Comparison of ENCODE assay signal across 9 mouse cellular contexts in genomic region chr10:76257719-76258390, GRCm38 (mm10). TPM values are rescaled to one million over a fixed set of nuclear protein-coding genes. Genes with fewer than 3 reads are reported as not detected.
DNase-seq lines count a peak whose midpoint lies in the region; ATAC-seq and TF ChIP-seq lines count a peak whose summit lies in the region.
"Had no signal": no experiment of that assay in that cellular context is flagged by ENCODE, and none has a peak within 500 bp of the region (broad histone marks: within the 10 kb centered on the region; RNA-seq: fewer than 3 reads in every experiment).

No protein-coding gene starts in this region.

- 83% methylated on average over 12 of the region's 12 CpGs for WGBS in neural tube, embryonic 15.5 days
- whole genome bisulfite sequencing in forebrain, embryonic 12.5 days = 91% methylated on average over 12 of the region's 12 CpGs

- TF ChIP-seq POLR2A in cortical plate, adult 2 months (IDR thresholded peaks at IDR 0.05; ENCODE audit: extremely low read depth, insufficient read depth, low read length) = no peak

- H3K36me3 ChIP-seq in neural tube, embryonic 15.5 days = peaks cover 3% of the 10 kb centered on the region; the same call in 1 of the 2 replicates
- H3K36me3 ChIP-seq in forebrain, embryonic 12.5 days (replicated peaks) = no peaks in the 10 kb centered on the region; the same call in 1 of the 2 replicates

- H3K9me3 ChIP-seq in neural tube, embryonic 15.5 days (replicated peaks) = no peaks in the 10 kb centered on the region
- H3K9me3 ChIP-seq in forebrain, embryonic 12.5 days = no peaks in the 10 kb centered on the region

- no peaks in the 10 kb centered on the region for H3K27me3 ChIP-seq in neural tube, embryonic 15.5 days (replicated peaks)
- no peaks in the 10 kb centered on the region for H3K27me3 ChIP-seq in forebrain, embryonic 12.5 days
- H3K27me3 ChIP-seq: Patski had no signal

- no peak overlapping the region for H3K4me2 ChIP-seq in neural tube, embryonic 15.5 days
- H3K4me2 ChIP-seq in forebrain, embryonic 12.5 days = no peak overlapping the region

- H3K9ac ChIP-seq in neural tube, embryonic 15.5 days (replicated peaks) = no peak overlapping the region
- no peak overlapping the region for H3K9ac ChIP-seq in forebrain, embryonic 12.5 days

- no peak overlapping the region for H3K4me3 ChIP-seq in left cerebral cortex, adult 2 months
- H3K4me3 ChIP-seq in cortical plate, adult 2 months (ENCODE audit: insufficient read depth, low read length) = no peak overlapping the region
- no peak overlapping the region for H3K4me3 ChIP-seq in neural tube, embryonic 15.5 days (replicated peaks)
- H3K4me3 ChIP-seq in forebrain, embryonic 12.5 days (replicated peaks) = no peak overlapping the region

- no peak for DNase-seq in left cerebral cortex, adult 2 months (ENCODE audit: extremely low spot score in 1 of 2, low spot score in 2 of 2)
- DNase-seq in left cerebral cortex, adult 18-20 months (ENCODE audit: low spot score in 2 of 2) = no peak
- DNase-seq in heart, postnatal 36 days = peak; percentile 68 to 76
- DNase-seq in left cerebral cortex, postnatal 14 days (ENCODE audit: low spot score in 2 of 2) = no peak

- peak overlapping the region; percentile 40; the same call in 1 of the 2 replicates for H3K27ac ChIP-seq in left cerebral cortex, adult 2 months
- peak overlapping the region; percentile 24; the same call in 1 of the 2 replicates for H3K27ac ChIP-seq in cortical plate, adult 2 months (ENCODE audit: insufficient read depth, low read length)
- H3K27ac ChIP-seq in neural tube, embryonic 15.5 days (replicated peaks) = no peak overlapping the region
- H3K27ac ChIP-seq in forebrain, embryonic 12.5 days = no peak overlapping the region

- no peak for TF ChIP-seq CTCF in left cerebral cortex, adult 2 months (IDR thresholded peaks at IDR 0.05)
- TF ChIP-seq CTCF in cortical plate, adult 2 months (IDR thresholded peaks at IDR 0.05; ENCODE audit: extremely low read depth, insufficient read depth, low read length) = no peak

- intact Hi-C loops in left cerebral cortex, adult 2 months (cut with DNase I) = no loop called here
- intact Hi-C loops in heart, postnatal 36 days (cut with DNase I) = no loop called here
- intact Hi-C loops in left cerebral cortex, postnatal 14 days (cut with DNase I) = no loop called here

- ATAC-seq in megakaryocyte progenitor cell, adult 5-6 weeks (replicated peaks; ENCODE audit: poor library complexity) = peak; percentile 91
- ATAC-seq in neural tube, embryonic 15.5 days (ENCODE audit: low FRiP score) = no peak
- no peak for ATAC-seq in forebrain, embryonic 12.5 days (ENCODE audit: low FRiP score)
- ATAC-seq: Patski had no signal

- H3K4me1 ChIP-seq in cortical plate, adult 2 months (ENCODE audit: control insufficient read depth, insufficient read depth, low read length) = peaks cover 9% of the 10 kb centered on the region
- H3K4me1 ChIP-seq in neural tube, embryonic 15.5 days = peaks cover 13% of the 10 kb centered on the region
- H3K4me1 ChIP-seq in forebrain, embryonic 12.5 days = no peaks in the 10 kb centered on the region

RNA-seq across cellular contexts. Expression of gene S100b, which starts 4.2 kb away (rescaled TPM):
- total RNA-seq in left cerebral cortex, adult 2 months (2021) = 100 to 1,000 TPM; 138 to 156 TPM
- 100 to 1,000 TPM; 157 to 173 TPM for total RNA-seq in left cerebral cortex, adult 18-20 months (2021)
- polyA plus RNA-seq in cortical plate, adult 2 months (2012; rRNA removed) = 238 and 260 TPM in 2 replicates
- total RNA-seq in heart, postnatal 36 days (2021) = 1 to 10 TPM; 1.4 to 1.6 TPM
- total RNA-seq in megakaryocyte progenitor cell, adult 5-6 weeks (2015) = not detected in 2 replicates
- total RNA-seq in megakaryocyte progenitor cell, adult 5-6 weeks (2017) = not detected in 2 replicates
- total RNA-seq in left cerebral cortex, postnatal 14 days (2021) = 10 to 100 TPM; 86.5 to 89.4 TPM
- polyA plus RNA-seq in neural tube, embryonic 15.5 days (2015; fragmentation: Nextera tagmentation; extraction: Ambion mirVana) = 5.4 and 7.4 TPM in 2 replicates
- 0.53 and 0.59 TPM in 2 replicates for polyA plus RNA-seq in forebrain, embryonic 12.5 days (2016; fragmentation: Nextera tagmentation; extraction: Ambion mirVana)

RNA-seq across cellular contexts. Expression of gene Prmt2, which starts 20.2 kb away (rescaled TPM):
- 10 to 100 TPM; 58.4 to 63.9 TPM for total RNA-seq in left cerebral cortex, adult 2 months (2021)
- total RNA-seq in left cerebral cortex, adult 18-20 months (2021) = 10 to 100 TPM; 62.1 to 70.2 TPM
- 79.9 and 81.2 TPM in 2 replicates for polyA plus RNA-seq in cortical plate, adult 2 months (2012; rRNA removed)
- 10 to 100 TPM; 10.9 to 12.3 TPM for total RNA-seq in heart, postnatal 36 days (2021)
- 0.62 and 1.2 TPM in 2 replicates for total RNA-seq in megakaryocyte progenitor cell, adult 5-6 weeks (2015)
- 2.0 and 2.4 TPM in 2 replicates for total RNA-seq in megakaryocyte progenitor cell, adult 5-6 weeks (2017)
- 10 to 100 TPM; 56.6 to 60.6 TPM for total RNA-seq in left cerebral cortex, postnatal 14 days (2021)
- polyA plus RNA-seq in neural tube, embryonic 15.5 days (2015; fragmentation: Nextera tagmentation; extraction: Ambion mirVana) = 262 and 302 TPM in 2 replicates
- polyA plus RNA-seq in forebrain, embryonic 12.5 days (2016; fragmentation: Nextera tagmentation; extraction: Ambion mirVana) = 111 and 127 TPM in 2 replicates

Comparison
In these comparisons a context has a peak if more than half of its experiments do, and no peak if none do; other contexts are left out.
1. DNase-seq: peak in heart, postnatal 36 days (2 of 2); none in left cerebral cortex, adult 2 months (0 of 2), left cerebral cortex, adult 18-20 months (0 of 2) and left cerebral cortex, postnatal 14 days (0 of 2).
2. H3K27ac ChIP-seq: peak in left cerebral cortex, adult 2 months (single experiment) and cortical plate, adult 2 months (single experiment); none in neural tube, embryonic 15.5 days (single experiment) and forebrain, embryonic 12.5 days (single experiment).
3. RNA of gene S100b, which starts 4.2 kb away (total RNA-seq): 157 to 173 TPM in left cerebral cortex, adult 18-20 months, 138 to 156 TPM in left cerebral cortex, adult 2 months and 86.5 to 89.4 TPM in left cerebral cortex, postnatal 14 days; 1.4 to 1.6 TPM in heart, postnatal 36 days and not detected in megakaryocyte progenitor cell, adult 5-6 weeks; every median in the first group is over 10 times any median in the second.
4. RNA of gene Prmt2, which starts 20.2 kb away (total RNA-seq): 62.1 to 70.2 TPM in left cerebral cortex, adult 18-20 months, 58.4 to 63.9 TPM in left cerebral cortex, adult 2 months and 56.6 to 60.6 TPM in left cerebral cortex, postnatal 14 days; 10.9 to 12.3 TPM in heart, postnatal 36 days and 0.62 to 2.4 TPM in megakaryocyte progenitor cell, adult 5-6 weeks; every median in the first group is over 4 times any median in the second.